Mouse (Mus musculus) ES-CJ7 (cell line): ENCODE measurements around the gene Kctd21.
A peak's percentile ranks its signal among the peaks of the same experiment; 100 is the strongest.

Source experiments
- DNase-seq: peaks from one replicate; pipeline ENCODE4 v3.0.0; 2011; ENCODE audit warnings: low read depth, low spot score

The Kctd21 gene

DNA sequence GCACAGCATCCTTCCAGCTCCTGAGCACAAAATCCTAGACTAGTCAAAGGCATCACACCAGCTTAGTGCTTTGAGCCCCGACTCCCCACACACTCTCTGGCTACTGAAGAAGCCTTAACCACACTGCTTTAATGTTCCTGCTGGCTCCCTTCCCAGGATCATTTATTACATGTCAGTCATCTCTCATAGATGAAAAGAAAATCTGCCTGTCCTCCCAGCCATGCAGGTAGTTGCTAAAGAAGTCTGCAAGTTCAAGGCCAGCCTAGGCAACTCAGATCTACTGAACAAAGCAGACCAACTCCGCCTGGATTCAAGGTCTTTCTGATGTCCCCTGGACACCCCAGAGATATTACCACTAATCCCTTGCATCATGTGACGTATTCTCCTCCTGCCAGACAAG lies 14.4 kb upstream of the Kctd21 start:
- DNase-seq: no peak

- DNase-seq: no peak
Measured at GRCm38 (mm10) chr7:97324342-97324741, 7.8 kb upstream of the Kctd21 start.

- peak; percentile 37 for DNase-seq
Measured at GRCm38 (mm10) chr7:97325156-97325985, 6.8 kb upstream of the Kctd21 start.

- DNase-seq: no peak
Measured at GRCm38 (mm10) chr7:97327376-97327775, 4.8 kb upstream of the Kctd21 start.

GRCm38 (mm10) chr7:97328891-97329588 lies 3.1 kb upstream of the Kctd21 start:
- DNase-seq: no peak

- no peak for DNase-seq
Measured at GRCm38 (mm10) chr7:97329676-97330075, 2.5 kb upstream of the Kctd21 start.

DNA sequence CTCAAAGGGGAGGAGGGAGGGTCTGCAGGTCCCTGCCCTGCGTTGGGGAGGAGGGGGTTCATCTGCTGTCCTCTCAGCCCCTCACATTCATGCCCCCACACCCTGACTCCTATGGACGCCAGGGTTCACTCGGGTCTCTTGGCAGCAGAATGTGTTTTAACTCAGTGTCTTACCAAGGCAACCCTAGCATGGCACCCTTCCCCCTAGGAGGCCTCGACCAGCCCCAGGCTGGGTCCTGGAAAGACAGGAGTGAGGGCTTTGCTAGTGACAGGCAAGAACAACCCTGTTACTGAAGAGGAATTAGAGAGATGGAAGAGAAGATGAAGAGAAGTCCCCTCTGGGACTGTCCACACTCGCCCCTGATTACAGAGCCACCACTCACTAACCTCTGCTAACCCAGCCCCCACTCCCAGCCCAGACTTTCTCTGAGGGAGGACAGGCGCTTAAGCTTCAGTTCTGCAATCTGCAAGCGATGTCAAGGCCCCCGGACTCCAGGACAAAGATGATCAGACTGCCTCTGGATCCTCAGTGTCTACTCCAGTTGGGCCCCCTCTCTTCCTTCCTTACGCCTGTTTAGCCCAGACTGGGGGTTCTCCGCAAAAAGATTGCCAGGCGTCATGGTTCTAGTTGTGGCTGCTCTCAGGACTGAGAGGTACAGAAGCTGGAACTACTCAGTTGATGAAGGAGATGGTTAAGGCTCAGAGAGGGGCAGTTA lies 1.0 kb upstream of the Kctd21 start:
- no peak for DNase-seq

- no peak for DNase-seq
Measured at GRCm38 (mm10) chr7:97332667-97333041, 527 bp downstream of the Kctd21 start.

DNA sequence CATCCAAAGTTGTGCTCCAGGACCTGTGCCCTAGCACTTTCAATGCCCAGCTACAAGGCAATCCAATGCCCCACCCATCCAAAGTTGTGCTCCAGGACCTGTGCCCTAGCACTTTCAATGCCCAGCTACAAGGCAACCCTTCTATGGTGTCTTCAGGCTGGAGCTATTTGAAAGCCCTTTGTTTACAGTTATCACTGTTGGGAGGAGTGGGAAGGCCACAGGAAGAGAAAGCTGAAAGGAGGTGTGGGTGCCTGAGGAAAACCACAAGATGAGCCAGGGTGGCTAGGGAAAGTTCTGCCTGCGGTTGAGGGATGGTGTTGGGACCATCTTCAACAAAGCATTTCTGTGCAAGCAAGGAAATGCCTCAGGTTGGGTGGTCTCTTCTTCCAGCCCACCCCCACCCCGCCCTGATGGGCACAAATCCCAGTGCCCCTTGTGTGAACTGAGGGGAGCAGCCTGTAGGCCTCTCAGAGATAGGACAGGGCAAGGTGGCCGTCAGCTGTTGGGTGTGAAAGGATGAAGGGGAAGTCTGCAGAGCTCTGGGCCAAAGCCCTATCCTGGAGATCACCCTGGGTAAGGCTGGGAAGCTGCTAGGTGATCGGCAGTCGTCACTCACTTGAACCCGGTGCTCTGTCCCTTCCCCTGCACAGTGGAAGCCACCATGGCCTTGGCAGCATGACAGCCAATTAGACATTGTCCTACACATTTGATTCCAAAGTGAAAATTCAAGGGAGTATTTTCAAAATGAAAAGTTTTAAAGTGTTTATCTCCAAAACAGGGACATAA lies 1.2 kb downstream of the Kctd21 start:
- no peak for DNase-seq

GRCm38 (mm10) chr7:97334406-97334805 lies 2.3 kb downstream of the Kctd21 start:
- no peak for DNase-seq

DNA sequence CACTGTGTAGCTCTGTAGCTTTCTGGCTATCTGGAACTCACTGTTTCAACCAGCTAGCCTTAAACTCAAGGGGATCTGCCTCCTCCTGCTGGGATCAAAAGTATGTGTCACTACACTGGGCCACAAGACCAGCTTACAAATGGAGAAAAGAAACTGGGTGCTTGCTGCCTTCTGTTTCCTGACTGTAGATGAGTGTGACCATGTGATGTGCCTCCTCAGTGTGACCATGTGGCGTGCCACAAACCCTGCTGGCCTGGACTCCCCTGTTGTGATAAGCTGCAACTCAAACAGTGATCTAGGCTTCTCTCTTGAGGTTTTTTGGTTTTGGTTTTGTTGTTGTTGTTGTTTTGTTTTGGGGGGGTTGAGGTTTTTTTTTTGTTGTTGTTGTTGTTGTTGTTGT lies 4.6 kb downstream of the Kctd21 start:
- DNase-seq: no peak

DNA sequence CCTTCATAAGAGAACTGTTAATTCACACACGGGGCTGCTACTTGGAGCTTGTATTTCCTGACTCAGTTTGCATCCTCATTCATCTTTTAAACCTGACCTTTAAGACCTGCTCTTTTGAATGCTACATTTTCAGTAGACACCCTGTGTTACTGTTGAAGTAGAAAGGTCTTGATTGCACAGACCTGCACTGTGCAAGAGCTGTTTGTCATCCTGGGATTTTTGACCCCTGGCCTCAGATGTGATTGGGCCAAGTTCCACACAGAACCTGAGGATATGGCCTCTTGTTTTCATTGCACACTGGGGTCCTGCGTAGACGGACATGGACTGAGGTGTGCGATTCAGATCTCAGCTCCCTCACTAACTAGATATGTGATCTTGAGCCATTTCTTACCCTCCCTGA lies 6.5 kb downstream of the Kctd21 start:
- DNase-seq: no peak

- no peak for DNase-seq
Measured at GRCm38 (mm10) chr7:97339623-97340022, 7.5 kb downstream of the Kctd21 start.

- peak; percentile 82 for DNase-seq
Measured at GRCm38 (mm10) chr7:97340907-97341849, 9.1 kb downstream of the Kctd21 start.

DNA sequence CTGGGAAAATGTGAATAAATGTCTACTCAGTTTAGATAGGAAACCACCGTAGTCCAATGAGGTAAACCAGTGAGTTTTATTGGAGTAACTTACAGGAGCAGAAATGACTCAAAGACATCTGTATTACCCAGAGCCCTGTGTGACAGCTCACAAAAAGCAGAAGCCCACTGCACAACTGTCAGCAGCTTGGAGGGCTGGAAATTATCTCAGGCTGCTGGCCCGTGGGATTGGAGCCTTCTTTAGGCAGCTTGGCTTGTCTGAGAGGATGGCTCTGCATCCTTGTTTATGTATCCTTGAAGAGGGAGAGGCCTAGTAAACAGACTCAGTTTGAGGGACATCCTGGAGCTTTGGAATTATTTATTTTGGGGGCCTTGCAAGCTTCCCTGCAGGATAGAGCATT lies 10.8 kb downstream of the Kctd21 start:
- no peak for DNase-seq

DNA sequence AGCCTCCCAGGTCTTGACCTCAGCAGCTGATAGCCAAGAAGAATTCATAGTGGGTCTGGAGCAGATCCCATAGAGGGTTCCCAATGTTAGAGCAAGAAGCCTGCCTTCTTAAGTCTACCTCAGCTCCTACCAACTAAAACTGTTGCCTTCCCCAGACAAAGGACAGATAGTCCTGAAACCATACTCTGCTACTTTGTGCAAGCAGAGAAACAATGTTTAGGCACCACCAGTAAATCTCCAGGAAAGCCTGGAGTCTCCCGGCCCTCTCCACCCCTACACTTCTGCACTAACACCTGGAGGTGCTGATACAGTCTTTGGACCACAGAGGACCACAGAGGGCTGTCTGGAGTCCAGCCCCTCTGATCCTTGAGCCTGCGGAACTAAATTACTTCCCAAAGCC lies 12.5 kb downstream of the Kctd21 start:
- no peak for DNase-seq

DNA sequence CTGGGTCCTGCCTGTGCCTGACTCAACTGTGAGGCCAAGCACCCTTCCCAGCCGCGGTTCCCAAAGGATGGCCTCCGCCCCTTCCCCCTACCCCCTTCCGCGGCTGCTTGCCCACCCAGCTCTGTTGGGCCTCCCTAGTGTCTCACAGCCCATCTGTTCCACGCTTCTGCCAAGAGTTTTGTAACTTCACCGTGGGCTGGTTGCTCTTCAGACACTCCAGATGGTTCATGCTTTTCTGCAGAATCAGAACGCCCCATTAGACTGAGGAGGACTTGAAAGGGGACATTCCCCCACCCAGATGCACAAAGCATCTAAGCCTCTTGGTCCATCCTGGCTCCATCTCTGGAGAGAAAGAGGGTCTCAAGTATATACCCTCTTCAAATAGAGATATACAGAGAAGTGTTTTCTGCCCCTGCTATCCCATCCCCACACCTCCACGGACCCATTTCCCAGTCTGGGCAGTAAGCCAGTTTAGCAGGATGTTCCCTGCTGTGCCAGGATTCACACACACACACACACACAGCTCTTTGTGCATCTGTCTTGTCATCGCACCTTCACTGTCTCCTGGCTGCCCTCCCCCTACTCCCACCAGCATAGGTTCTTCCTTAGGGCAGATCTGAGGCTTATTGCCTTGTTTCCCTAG lies 13.2 kb downstream of the Kctd21 start:
- DNase-seq: no peak

- no peak for DNase-seq
Measured at GRCm38 (mm10) chr7:97346111-97346821, 14.1 kb downstream of the Kctd21 start.

GRCm38 (mm10) chr7:97346822-97347166 lies 14.7 kb downstream of the Kctd21 start:
- DNase-seq: no peak

DNA sequence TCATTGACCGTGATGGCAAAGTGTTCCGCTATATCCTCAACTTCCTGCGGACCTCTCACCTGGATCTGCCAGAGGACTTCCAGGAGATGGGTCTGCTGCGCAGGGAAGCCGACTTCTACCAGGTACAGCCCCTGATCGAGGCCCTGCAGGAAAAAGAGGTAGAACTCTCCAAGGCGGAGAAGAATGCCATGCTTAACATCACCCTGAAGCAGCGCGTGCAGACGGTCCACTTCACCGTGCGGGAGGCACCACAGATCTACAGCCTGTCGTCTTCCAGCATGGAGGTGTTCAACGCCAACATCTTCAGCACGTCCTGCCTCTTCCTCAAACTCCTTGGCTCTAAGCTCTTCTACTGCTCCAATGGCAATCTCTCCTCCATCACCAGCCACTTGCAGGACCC lies 15.3 kb downstream of the Kctd21 start:
- DNase-seq: no peak
